Mouse (Mus musculus) layer of hippocampus, postnatal 25 days (tissue): ENCODE results near the gene Ssxb1. TPM values are rescaled to one million over a fixed set of nuclear protein-coding genes. Genes with fewer than 3 reads are reported as not detected.
"Not testable (repeated sequence)": the region's sequence is repeated elsewhere in the genome, so short reads cannot be mapped to it uniquely, and the experiment has no call there.

Source experiments
- DNase-seq, 2 experiments: peaks; one replicate each; pipeline ENCODE4 v3.0.0; 2022; ENCODE audit warnings: mixed read lengths in 2 of 2, low spot score in 1 of 2; ENCODE audit errors: extremely low spot score in 1 of 2
- total RNA-seq, 2 experiments: library from RNA; stranded (reverse); gene quantifications; 2 replicates each; pipeline ENCODE4 v1.2.3; 2021

Ssxb1 gene
- not detected for total RNA-seq

DNA sequence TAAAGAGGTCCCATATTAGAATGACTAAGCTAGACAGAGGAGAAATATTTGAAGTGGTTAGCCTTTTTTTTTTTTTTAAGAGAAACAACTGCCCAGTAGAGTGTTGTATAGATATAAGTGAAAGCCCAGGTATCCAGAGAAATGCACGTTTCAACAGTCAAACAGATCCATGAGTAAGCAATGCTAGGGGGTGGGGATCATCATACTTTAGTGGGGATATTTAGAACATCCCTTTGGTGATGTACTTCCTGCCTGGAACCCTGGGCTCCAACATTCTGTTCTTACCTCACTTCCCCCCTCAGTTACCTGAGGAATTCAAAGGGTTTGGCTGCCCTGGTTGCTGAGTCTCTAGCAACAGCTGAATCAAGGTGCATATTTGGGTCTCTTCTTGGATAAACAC lies at the start of gene Ssxb1:
Ssxb1 (plus strand) TSS at position 301 of the 400 bp plus-strand sequence.
- DNase-seq = not testable (repeated sequence)

DNA sequence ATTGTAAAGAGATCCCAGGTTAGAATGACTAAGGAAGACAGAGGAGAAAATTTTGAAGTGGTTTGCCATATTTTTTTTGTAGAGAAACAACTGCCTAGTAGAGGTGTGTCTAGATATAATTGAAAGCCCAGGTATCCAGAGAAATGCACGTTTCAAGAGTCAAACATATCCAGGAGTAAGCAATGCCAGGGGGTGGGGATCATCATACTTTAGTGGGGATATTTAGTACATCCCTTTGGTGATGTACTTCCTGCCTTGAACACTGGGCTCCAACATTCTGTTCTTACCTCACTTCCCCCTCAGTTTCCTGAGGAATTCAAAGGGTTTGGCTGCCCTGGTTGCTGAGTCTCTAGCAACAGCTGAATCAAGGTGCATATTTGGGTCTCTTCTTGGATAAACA lies 46.4 kb upstream of the Ssxb1 start, which contains the start of gene Ssxb9:
Ssxb9 (plus strand) TSS at position 301 of the 400 bp plus-strand sequence.
- not testable (repeated sequence) for DNase-seq

DNA sequence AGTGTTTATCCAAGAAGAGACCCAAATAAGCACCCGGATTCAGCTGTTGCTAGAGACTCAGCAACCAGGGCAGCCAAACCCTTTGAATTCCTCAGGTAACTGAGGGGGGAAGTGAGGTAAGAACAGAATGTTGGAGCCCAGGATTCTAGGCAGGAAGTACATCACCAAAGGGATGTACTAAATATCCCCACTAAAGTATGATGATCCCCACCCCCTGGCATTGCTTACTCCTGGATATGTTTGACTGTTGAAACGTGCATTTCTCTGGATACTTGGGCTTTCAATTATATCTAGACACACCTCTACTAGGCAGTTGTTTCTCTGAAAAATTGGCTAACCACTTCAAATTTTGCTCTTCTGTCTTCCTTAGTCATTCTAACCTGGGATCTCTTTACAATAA lies 48.5 kb downstream of the Ssxb1 start, which contains the start of gene Ssxb2:
Ssxb2 (minus strand) TSS at position 101 of the 400 bp plus-strand sequence.
- DNase-seq = not testable (repeated sequence)

Other genes with a start within 250 kb of the Ssxb1 start
- 10 to 100 TPM; 13.3 to 13.9 TPM for gene Tbc1d25, start 237.1 kb upstream of the Ssxb1 start, total RNA-seq
- 10 to 100 TPM; 36.1 to 38.4 TPM for gene Ebp, start 219.8 kb upstream of the Ssxb1 start, total RNA-seq
- gene Porcn, start 206.8 kb upstream of the Ssxb1 start, total RNA-seq = 100 to 1,000 TPM in 1 of 2 experiments, 10 to 100 TPM in 1; 94.5 to 101 TPM
- 10 to 100 TPM; 23.2 to 29.7 TPM for gene Ftsj1, start 160.9 kb upstream of the Ssxb1 start, total RNA-seq
- 1 to 10 TPM; 5.3 to 7.9 TPM for gene Slc38a5, start 142.2 kb upstream of the Ssxb1 start, total RNA-seq
- not detected for gene Ssxb10, start 85.9 kb upstream of the Ssxb1 start, total RNA-seq
- not detected for gene Ssxb9, start 46.3 kb upstream of the Ssxb1 start, total RNA-seq
- not detected for gene Ssxb2, start 48.4 kb downstream of the Ssxb1 start, total RNA-seq
- gene Gm14459, start 111.6 kb downstream of the Ssxb1 start, total RNA-seq = not detected
- gene Ssxb6, start 134.9 kb downstream of the Ssxb1 start, total RNA-seq = not detected
- gene Ssxb3, start 178.5 kb downstream of the Ssxb1 start, total RNA-seq = not detected